Mouse (Mus musculus) ES-Bruce4 (cell line): ENCODE measurements around the gene Shc2.

Experiments used
- CTCF ChIP-seq: IDR thresholded peaks from one replicate; pipeline ENCODE4 v1.8.1; 2011; ENCODE audit warnings: low read depth, low read length
- EP300 ChIP-seq: IDR thresholded peaks from 2 replicates; pipeline ENCODE4 v1.6.1; 2011; ENCODE audit warnings: low read depth, low read length; ENCODE audit not compliant: insufficient read depth
- POLR2A ChIP-seq: IDR thresholded peaks from one replicate; pipeline ENCODE4 v1.8.1; 2011; ENCODE audit warnings: low read length; ENCODE audit not compliant: insufficient read depth

- TF ChIP-seq EP300 (no peak), CTCF (no peak), POLR2A (no peak)
Observed at GRCm38 (mm10) chr10:79578891-79579290, 58.8 kb downstream of the Shc2 start.
